Mouse (Mus musculus) spleen, postnatal 14 days (tissue): ENCODE results near the gene Slc25a27.

Experiments used
- DNase-seq, 2 experiments: peaks; one replicate each; pipeline ENCODE4 v3.0.0; 2021 to 2022; ENCODE audit warnings: low spot score in 2 of 2

The Slc25a27 gene

GRCm38 (mm10) chr17:43646925-43647324 is 20.1 kb downstream of the Slc25a27 start:
- DNase-seq, result no peak

GRCm38 (mm10) chr17:43645136-43645535 is 21.9 kb downstream of the Slc25a27 start:
- no peak for DNase-seq

GRCm38 (mm10) chr17:43644375-43644774 is 22.6 kb downstream of the Slc25a27 start:
- no peak for DNase-seq

GRCm38 (mm10) chr17:43643191-43643590 is 23.8 kb downstream of the Slc25a27 start:
- no peak for DNase-seq

GRCm38 (mm10) chr17:43640825-43641224 is 26.2 kb downstream of the Slc25a27 start:
- no peak for DNase-seq

- DNase-seq, result no peak
Measured at GRCm38 (mm10) chr17:43637146-43637545, 29.9 kb downstream of the Slc25a27 start.

- DNase-seq, result no peak
Measured at GRCm38 (mm10) chr17:43630427-43630760, 36.6 kb downstream of the Slc25a27 start.

GRCm38 (mm10) chr17:43629496-43630426 is 37.3 kb downstream of the Slc25a27 start, which contains the start of gene Tdrd6:
Gene Tdrd6 (minus strand): TSS chr17:43630299.
- DNase-seq, result no peak

- DNase-seq, result no peak
Measured at GRCm38 (mm10) chr17:43629026-43629495, 38.0 kb downstream of the Slc25a27 start.

- DNase-seq, result no peak
Measured at GRCm38 (mm10) chr17:43628246-43628645, 38.8 kb downstream of the Slc25a27 start.

- no peak for DNase-seq
Measured at GRCm38 (mm10) chr17:43622076-43622475, 44.9 kb downstream of the Slc25a27 start.

- DNase-seq, result no peak
Measured at GRCm38 (mm10) chr17:43619156-43619555, 47.9 kb downstream of the Slc25a27 start.

GRCm38 (mm10) chr17:43612221-43612620 is 54.8 kb downstream of the Slc25a27 start:
- DNase-seq, result no peak

GRCm38 (mm10) chr17:43611586-43611985 is 55.4 kb downstream of the Slc25a27 start:
- DNase-seq, result no peak

GRCm38 (mm10) chr17:43606704-43607103 is 60.3 kb downstream of the Slc25a27 start:
- peak; percentile 30 to 63 for DNase-seq

- DNase-seq, result no peak
Measured at GRCm38 (mm10) chr17:43598706-43599105, 68.3 kb downstream of the Slc25a27 start.

GRCm38 (mm10) chr17:43597742-43598141 is 69.3 kb downstream of the Slc25a27 start:
- DNase-seq, result no peak

- no peak for DNase-seq
Measured at GRCm38 (mm10) chr17:43592296-43593291, 74.4 kb downstream of the Slc25a27 start.
